Comparison of ENCODE assay signal across 7 mouse cellular contexts in genomic region chr9:21593122-21593721, GRCm38 (mm10). TPM values are rescaled to one million over a fixed set of nuclear protein-coding genes. Genes with fewer than 3 reads are reported as not detected.
DNase-seq lines count a peak whose midpoint lies in the region; ATAC-seq and TF ChIP-seq lines count a peak whose summit lies in the region.

No protein-coding gene starts in this region.

- H3K9me3 ChIP-seq in forebrain, postnatal 0 days (ENCODE audit: low read length) = no peaks in the 10 kb centered on the region
- no peaks in the 10 kb centered on the region for H3K9me3 ChIP-seq in limb, embryonic 13.5 days
- no peaks in the 10 kb centered on the region for H3K9me3 ChIP-seq in midbrain, embryonic 12.5 days

- H3K27me3 ChIP-seq in forebrain, postnatal 0 days (ENCODE audit: insufficient read depth, low read length) = no peaks in the 10 kb centered on the region
- H3K27me3 ChIP-seq in limb, embryonic 13.5 days = no peaks in the 10 kb centered on the region
- no peaks in the 10 kb centered on the region for H3K27me3 ChIP-seq in midbrain, embryonic 12.5 days
- H3K27me3 ChIP-seq in splenic B cell, adult 2 months (ENCODE audit: control insufficient read depth, insufficient read depth, low read length, poor library complexity, severe bottlenecking) = no peaks in the 10 kb centered on the region

- peak overlapping the region; percentile 76 for H3K9ac ChIP-seq in forebrain, postnatal 0 days
- H3K9ac ChIP-seq in limb, embryonic 13.5 days = peak overlapping the region; percentile 94
- H3K9ac ChIP-seq in midbrain, embryonic 12.5 days (replicated peaks) = peak overlapping the region; percentile 92

- peaks cover 23% of the 10 kb centered on the region for H3K4me1 ChIP-seq in forebrain, postnatal 0 days (ENCODE audit: insufficient read depth)
- H3K4me1 ChIP-seq in limb, embryonic 13.5 days = peaks cover 29% of the 10 kb centered on the region
- H3K4me1 ChIP-seq in midbrain, embryonic 12.5 days = peaks cover 31% of the 10 kb centered on the region

- peak overlapping the region; percentile 90 for H3K27ac ChIP-seq in forebrain, postnatal 0 days (ENCODE audit: low read depth, low read length)
- peak overlapping the region; percentile 76 for H3K27ac ChIP-seq in limb, embryonic 13.5 days
- peak overlapping the region; percentile 83 for H3K27ac ChIP-seq in midbrain, embryonic 12.5 days (replicated peaks)

- peak; percentile 61 for ATAC-seq in forebrain, postnatal 0 days
- peak; percentile 37 for ATAC-seq in inflammation-experienced regulatory T-cells, adult 6 months
- ATAC-seq in limb, embryonic 13.5 days (ENCODE audit: low FRiP score, low read depth) = peak; percentile 48; the same call in 1 of the 2 replicates
- no peak for ATAC-seq in midbrain, embryonic 12.5 days (ENCODE audit: low FRiP score, low read depth)

- no peak for TF ChIP-seq CTCF in forebrain, postnatal 0 days (IDR thresholded peaks at IDR 0.05; ENCODE audit: low read depth)

- peaks cover 27% of the 10 kb centered on the region for H3K36me3 ChIP-seq in forebrain, postnatal 0 days (ENCODE audit: insufficient read depth)
- peaks cover 55% of the 10 kb centered on the region for H3K36me3 ChIP-seq in limb, embryonic 13.5 days
- H3K36me3 ChIP-seq in midbrain, embryonic 12.5 days = peaks cover 31% of the 10 kb centered on the region
- peaks cover 2% of the 10 kb centered on the region for H3K36me3 ChIP-seq in splenic B cell, adult 2 months (ENCODE audit: control insufficient read depth, insufficient read depth, low read length, poor library complexity, severe bottlenecking)

- H3K4me3 ChIP-seq in forebrain, postnatal 0 days (ENCODE audit: low read depth, low read length) = peak overlapping the region; percentile 78
- peak overlapping the region; percentile 89 for H3K4me3 ChIP-seq in limb, embryonic 13.5 days
- H3K4me3 ChIP-seq in midbrain, embryonic 12.5 days = peak overlapping the region; percentile 99

- 4% methylated on average over 63 of the region's 69 CpGs for WGBS in forebrain, postnatal 0 days
- WGBS in limb, embryonic 13.5 days = 2% methylated on average over 53 of the region's 69 CpGs
- WGBS in midbrain, embryonic 12.5 days = 3% methylated on average over 54 of the region's 69 CpGs

- H3K4me2 ChIP-seq in forebrain, postnatal 0 days (ENCODE audit: low read depth) = peak overlapping the region; percentile 96
- H3K4me2 ChIP-seq in limb, embryonic 13.5 days (replicated peaks) = peak overlapping the region; percentile 96
- H3K4me2 ChIP-seq in midbrain, embryonic 12.5 days (replicated peaks) = peak overlapping the region; percentile 98

- peak; percentile 66 for DNase-seq in MN1 (ENCODE audit: low spot score)
- DNase-seq in adrenal gland, postnatal 25 days = peak; percentile 64
- DNase-seq in forebrain, postnatal 0 days = no peak
- DNase-seq in splenic B cell, adult 2 months (ENCODE audit: low read depth, low spot score) = peak; percentile 61

RNA-seq across cellular contexts. Expression of gene Yipf2, which starts 0.6 kb away (rescaled TPM):
- 27.5 and 40.2 TPM in 2 replicates for total RNA-seq in adrenal gland, postnatal 25 days (2021)
- 10.6 and 16.0 TPM in 2 replicates for total RNA-seq in forebrain, postnatal 0 days (2014; rRNA removed)
- 12.0 and 12.6 TPM in 2 replicates for polyA plus RNA-seq in forebrain, postnatal 0 days (2015; fragmentation: Nextera tagmentation; extraction: Ambion mirVana)
- polyA plus RNA-seq in inflammation-experienced regulatory T-cells, adult 6 months (2017; shearing (Covaris generic)) = 10 to 100 TPM; 12.4 to 26.5 (median 18.1) TPM
- polyA plus RNA-seq in limb, embryonic 13.5 days (2015; fragmentation: Nextera tagmentation; extraction: Ambion mirVana) = 23.9 and 27.5 TPM in 2 replicates
- 20.8 and 21.2 TPM in 2 replicates for polyA plus RNA-seq in midbrain, embryonic 12.5 days (2016; fragmentation: Nextera tagmentation; extraction: Ambion mirVana)

RNA-seq across cellular contexts. Expression of gene Timm29, which starts 0.7 kb away (rescaled TPM):
- total RNA-seq in adrenal gland, postnatal 25 days (2021) = 58.2 and 62.6 TPM in 2 replicates
- total RNA-seq in forebrain, postnatal 0 days (2014; rRNA removed) = 61.2 and 81.5 TPM in 2 replicates
- 56.3 and 61.7 TPM in 2 replicates for polyA plus RNA-seq in forebrain, postnatal 0 days (2015; fragmentation: Nextera tagmentation; extraction: Ambion mirVana)
- polyA plus RNA-seq in inflammation-experienced regulatory T-cells, adult 6 months (2017; shearing (Covaris generic)) = 1 to 10 TPM; 3.0 to 5.6 (median 3.4) TPM
- polyA plus RNA-seq in limb, embryonic 13.5 days (2015; fragmentation: Nextera tagmentation; extraction: Ambion mirVana) = 30.3 and 30.4 TPM in 2 replicates
- 57.6 and 60.9 TPM in 2 replicates for polyA plus RNA-seq in midbrain, embryonic 12.5 days (2016; fragmentation: Nextera tagmentation; extraction: Ambion mirVana)

RNA-seq across cellular contexts. Expression of gene Smarca4, which starts 22.7 kb away (rescaled TPM):
- total RNA-seq in adrenal gland, postnatal 25 days (2021) = 87.3 and 87.4 TPM in 2 replicates
- total RNA-seq in forebrain, postnatal 0 days (2014; rRNA removed) = 162 and 180 TPM in 2 replicates
- 76.2 and 92.5 TPM in 2 replicates for polyA plus RNA-seq in forebrain, postnatal 0 days (2015; fragmentation: Nextera tagmentation; extraction: Ambion mirVana)
- polyA plus RNA-seq in inflammation-experienced regulatory T-cells, adult 6 months (2017; shearing (Covaris generic)) = 10 to 100 TPM; 24.2 to 32.7 (median 26.9) TPM
- polyA plus RNA-seq in limb, embryonic 13.5 days (2015; fragmentation: Nextera tagmentation; extraction: Ambion mirVana) = 91.8 and 99.5 TPM in 2 replicates
- 178 and 189 TPM in 2 replicates for polyA plus RNA-seq in midbrain, embryonic 12.5 days (2016; fragmentation: Nextera tagmentation; extraction: Ambion mirVana)

RNA-seq across cellular contexts. Expression of gene Carm1, which starts 46.5 kb away (rescaled TPM):
- total RNA-seq in adrenal gland, postnatal 25 days (2021) = 45.6 and 54.0 TPM in 2 replicates
- 64.8 and 81.4 TPM in 2 replicates for total RNA-seq in forebrain, postnatal 0 days (2014; rRNA removed)
- polyA plus RNA-seq in forebrain, postnatal 0 days (2015; fragmentation: Nextera tagmentation; extraction: Ambion mirVana) = 20.7 and 25.9 TPM in 2 replicates
- 10 to 100 TPM in 1 of 3 experiments, 1 to 10 TPM in 2; 5.3 to 11.0 (median 7.0) TPM for polyA plus RNA-seq in inflammation-experienced regulatory T-cells, adult 6 months (2017; shearing (Covaris generic))
- 55.2 and 56.0 TPM in 2 replicates for polyA plus RNA-seq in limb, embryonic 13.5 days (2015; fragmentation: Nextera tagmentation; extraction: Ambion mirVana)
- polyA plus RNA-seq in midbrain, embryonic 12.5 days (2016; fragmentation: Nextera tagmentation; extraction: Ambion mirVana) = 65.6 and 69.3 TPM in 2 replicates
